In the genomic region with DNA sequence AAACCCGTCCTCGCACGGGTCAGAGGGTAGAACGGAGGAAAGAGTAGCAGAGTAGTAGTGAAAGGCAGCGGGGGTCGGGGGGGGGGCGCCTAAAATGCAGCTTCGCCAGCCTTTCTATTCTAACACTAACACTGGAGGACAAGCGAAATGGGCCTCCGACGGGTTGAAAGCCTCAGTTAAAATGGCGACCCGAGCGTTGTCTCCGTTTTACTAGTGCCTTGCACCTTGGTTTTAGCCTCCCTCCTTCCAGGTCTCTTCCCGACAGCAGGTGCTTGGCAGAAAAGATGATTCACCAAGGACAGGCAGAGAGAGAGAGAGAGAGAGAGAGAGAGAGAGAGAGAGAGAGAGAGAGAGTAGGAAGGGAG, we compare ENCODE assay signal across 10 mouse cellular contexts. TPM values are rescaled to one million over a fixed set of nuclear protein-coding genes. Genes with fewer than 3 reads are reported as not detected.
DNase-seq lines count a peak whose midpoint lies in the region; ATAC-seq and TF ChIP-seq lines count a peak whose summit lies in the region.
"Had no signal": no experiment of that assay in that cellular context is flagged by ENCODE, and none has a peak within 500 bp of the region (broad histone marks: within the 10 kb centered on the region; RNA-seq: fewer than 3 reads in every experiment).

No protein-coding gene starts in this region.

- H3K36me3 ChIP-seq in megakaryocyte, embryonic 14.5 days (replicated peaks; ENCODE audit: low read length) = no peaks in the 10 kb centered on the region
- H3K36me3 ChIP-seq in embryonic facial prominence, embryonic 11.5 days (replicated peaks; ENCODE audit: control insufficient read depth, insufficient read depth, low read depth, low read length) = no peaks in the 10 kb centered on the region
- no peaks in the 10 kb centered on the region for H3K36me3 ChIP-seq in hindbrain, postnatal 0 days (ENCODE audit: insufficient read depth, low read length)

- peak overlapping the region; percentile 81 for H3K4me3 ChIP-seq in megakaryocyte, embryonic 14.5 days (replicated peaks)
- H3K4me3 ChIP-seq in embryonic facial prominence, embryonic 11.5 days (ENCODE audit: low read depth, low read length) = no peak overlapping the region
- peak overlapping the region; percentile 60 for H3K4me3 ChIP-seq in hindbrain, postnatal 0 days (ENCODE audit: low read length)
- H3K4me3 ChIP-seq: heart, adult 2 months; left cerebral cortex, adult 2 months had no signal

- H3K9me3 ChIP-seq in megakaryocyte, embryonic 14.5 days = peaks cover 13% of the 10 kb centered on the region
- H3K9me3 ChIP-seq in embryonic facial prominence, embryonic 11.5 days (replicated peaks; ENCODE audit: control insufficient read depth, low read length) = no peaks in the 10 kb centered on the region
- H3K9me3 ChIP-seq in hindbrain, postnatal 0 days (ENCODE audit: low read length) = no peaks in the 10 kb centered on the region

- peaks cover 78% of the 10 kb centered on the region for H3K4me1 ChIP-seq in megakaryocyte, embryonic 14.5 days
- H3K4me1 ChIP-seq in embryonic facial prominence, embryonic 11.5 days (ENCODE audit: control insufficient read depth, insufficient read depth, low read length) = peaks cover 10% of the 10 kb centered on the region
- peaks cover 4% of the 10 kb centered on the region; the same call in 1 of the 2 replicates for H3K4me1 ChIP-seq in hindbrain, postnatal 0 days (ENCODE audit: insufficient read depth, low read length)

- peaks cover 99% of the 10 kb centered on the region for H3K27me3 ChIP-seq in megakaryocyte, embryonic 14.5 days (replicated peaks)
- H3K27me3 ChIP-seq in embryonic facial prominence, embryonic 11.5 days (ENCODE audit: control insufficient read depth, insufficient read depth, low read length) = peaks cover 80% of the 10 kb centered on the region
- H3K27me3 ChIP-seq in hindbrain, postnatal 0 days (ENCODE audit: insufficient read depth, low read length) = peaks cover 30% of the 10 kb centered on the region

- H3K27ac ChIP-seq in embryonic facial prominence, embryonic 11.5 days (replicated peaks; ENCODE audit: low read depth, low read length) = no peak overlapping the region
- H3K27ac ChIP-seq in hindbrain, postnatal 0 days = peak overlapping the region; percentile 86
- H3K27ac ChIP-seq: heart, adult 2 months; left cerebral cortex, adult 2 months had no signal

- no peak for ATAC-seq in megakaryocyte, adult 5-6 weeks (ENCODE audit: poor library complexity, severe bottlenecking)
- no peak for ATAC-seq in embryonic facial prominence, embryonic 11.5 days (replicated peaks; ENCODE audit: insufficient number of reproducible peaks, low FRiP score, low TSS enrichment, low read depth)
- ATAC-seq in hindbrain, postnatal 0 days = no peak

- H3K4me2 ChIP-seq in embryonic facial prominence, embryonic 11.5 days (ENCODE audit: low read depth, low read length) = peak overlapping the region; percentile 4
- H3K4me2 ChIP-seq in hindbrain, postnatal 0 days (ENCODE audit: low read depth, low read length) = peak overlapping the region; percentile 65

- no peak for TF ChIP-seq CTCF in hindbrain, postnatal 0 days (IDR thresholded peaks at IDR 0.05; ENCODE audit: low read depth)

- WGBS in embryonic facial prominence, embryonic 11.5 days = 1% methylated on average over 16 of the region's 16 CpGs
- 3% methylated on average over 15 of the region's 16 CpGs for WGBS in hindbrain, postnatal 0 days

- peak; percentile 22 for DNase-seq in embryonic facial prominence, embryonic 11.5 days (ENCODE audit: low spot score)
- DNase-seq in hindbrain, postnatal 0 days (ENCODE audit: low spot score) = peak; percentile 19
- peak; percentile 69 for DNase-seq in retina, embryonic 14.5 days (ENCODE audit: low spot score)
- DNase-seq in spleen, postnatal 36 days (ENCODE audit: low spot score in 2 of 2) = no peak
- DNase-seq in adrenal gland, postnatal 14 days = no peak
- no peak for DNase-seq in frontal cortex, adult 2 months (ENCODE audit: extremely low spot score in 1 of 2, low spot score in 1 of 2)

- no peak overlapping the region; the same call in 1 of the 2 replicates for H3K9ac ChIP-seq in embryonic facial prominence, embryonic 11.5 days (replicated peaks; ENCODE audit: low read length)
- peak overlapping the region; percentile 84 for H3K9ac ChIP-seq in hindbrain, postnatal 0 days (replicated peaks; ENCODE audit: low read length)

RNA-seq across cellular contexts. Expression of a gene that starts 3.9 kb away (rescaled TPM):
- 0.15 TPM in 1 of 2 replicates, not detected in the other for polyA plus RNA-seq in megakaryocyte, embryonic 14.5 days (2012; ENCODE audit: insufficient read depth, low replicate concordance)
- not detected in 2 replicates for total RNA-seq in megakaryocyte, adult 5-6 weeks (2015)
- total RNA-seq in megakaryocyte, adult 5-6 weeks (2017) = not detected in 2 replicates
- polyA plus RNA-seq in embryonic facial prominence, embryonic 11.5 days (2014; fragmentation: Nextera tagmentation; extraction: Ambion mirVana) = 13.9 and 26.6 TPM in 2 replicates
- 88.7 and 136 TPM in 2 replicates for total RNA-seq in hindbrain, postnatal 0 days (2014; rRNA removed)
- polyA plus RNA-seq in hindbrain, postnatal 0 days (2015; fragmentation: Nextera tagmentation; extraction: Ambion mirVana) = 68.7 and 82.3 TPM in 2 replicates
- 0.83 TPM in 1 of 2 replicates, not detected in the other for total RNA-seq in adrenal gland, postnatal 14 days (2021)
- polyA plus RNA-seq in frontal cortex, adult 2 months (2012; rRNA removed) = 40.3 and 47.5 TPM in 2 replicates
- total RNA-seq: heart, adult 2 months had no signal
- polyA plus RNA-seq: heart, adult 2 months had no signal

Comparison
In these comparisons a context has a peak if more than half of its experiments do, and no peak if none do; other contexts are left out.
1. DNase-seq: peak in embryonic facial prominence, embryonic 11.5 days (single experiment), hindbrain, postnatal 0 days (single experiment) and retina, embryonic 14.5 days (single experiment); none in spleen, postnatal 36 days (0 of 2), adrenal gland, postnatal 14 days (single experiment) and frontal cortex, adult 2 months (0 of 2).
2. RNA of a gene that starts 3.9 kb away (polyA plus RNA-seq): 68.7 to 82.3 TPM in hindbrain, postnatal 0 days, 40.3 to 47.5 TPM in frontal cortex, adult 2 months and 13.9 to 26.6 TPM in embryonic facial prominence, embryonic 11.5 days; 0.15 TPM in megakaryocyte, embryonic 14.5 days; every median in the first group is over 10 times any median in the second.